Mouse (Mus musculus): ENCODE measurements around the gene Aip.

- TF ChIP-seq CTCF (IDR thresholded peaks at IDR 0.05) (no peak), EP300 (IDR thresholded peaks at IDR 0.05) (no peak)
These were observed 34.3 kb downstream of the Aip start for GRCm38 (mm10) chr19:4091383-4091782.
